Mouse (Mus musculus) small intestine, adult 2 months (tissue): ENCODE measurements around the gene Pde4dip.

Experiments used
- CTCF ChIP-seq: fragments of 200-500 bp; IDR thresholded peaks from 2 replicates; pipeline ENCODE4 v1.5.1; 2012; ENCODE audit warnings: low read depth, mild to moderate bottlenecking, control low read depth, inconsistent platforms, low read length, moderate library complexity, mixed read lengths; ENCODE audit not compliant: insufficient replicate concordance, insufficient read length; ENCODE audit errors: extremely low read depth
- POLR2A ChIP-seq: fragments of 200-500 bp; IDR thresholded peaks from 2 replicates; pipeline ENCODE4 v1.6.1; 2012; ENCODE audit warnings: low read depth, mild to moderate bottlenecking, control low read depth, inconsistent platforms, low read length, moderate library complexity

DNA sequence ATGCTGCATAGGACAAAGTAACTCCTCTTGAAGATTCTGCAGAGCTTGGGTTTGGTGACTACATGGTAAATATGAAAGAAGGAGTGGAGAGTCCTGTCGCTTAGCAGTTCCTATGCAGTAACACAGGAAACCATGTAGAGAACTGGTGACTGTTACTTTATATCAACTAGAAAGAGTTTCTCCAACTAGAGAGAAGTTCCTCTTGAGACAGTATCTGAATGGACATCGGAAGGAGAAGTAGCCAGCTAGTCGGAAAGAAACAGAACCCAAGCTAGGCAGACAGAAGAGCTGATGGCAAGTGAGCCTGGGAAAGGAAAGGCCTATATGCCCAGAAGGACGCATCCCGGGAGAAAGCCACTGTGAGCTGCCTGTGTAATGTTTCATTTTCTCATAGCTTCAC is 127.3 kb downstream of the Pde4dip start:
- TF ChIP-seq CTCF (no peak), POLR2A (no peak)
